Mouse (Mus musculus) liver, postnatal 0 days (tissue): Measurements from ENCODE around the gene Hist1h2ac.
"Not testable (repeated sequence)": the region's sequence is repeated elsewhere in the genome, so short reads cannot be mapped to it uniquely, and the experiment has no call there.

Source experiments
- CTCF ChIP-seq: sonication (generic); IDR thresholded peaks from 2 replicates; pipeline ENCODE4 v1.5.1; 2016; ENCODE audit warnings: antibody characterized with exemption, low read depth
- EP300 ChIP-seq: IDR thresholded peaks from 2 replicates; pipeline ENCODE4 v1.6.1; 2016; ENCODE audit warnings: antibody characterized with exemption, low read depth, mild to moderate bottlenecking

- not testable (repeated sequence) for TF ChIP-seq CTCF, EP300
These were observed 597 bp downstream of the Hist1h2ac start for GRCm38 (mm10) chr13:23682947-23683754.
